Mouse (Mus musculus): ENCODE data around the gene Psmb10.

- TF ChIP-seq POLR2A (IDR thresholded peaks at IDR 0.05; ENCODE audit: borderline replicate concordance, insufficient read depth, low read length) = no peak
- TF ChIP-seq CTCF (IDR thresholded peaks at IDR 0.05; ENCODE audit: borderline replicate concordance, insufficient read depth, low read depth, low read length) = no peak
Observed at GRCm38 (mm10) chr8:105951057-105951659, 12.9 kb upstream of the Psmb10 start.
